Mouse (Mus musculus): Measurements from ENCODE around the gene E330021D16Rik. TPM values are rescaled to one million over a fixed set of nuclear protein-coding genes. Genes with fewer than 3 reads are reported as not detected.
A peak's percentile ranks its signal among the peaks of the same experiment; 100 is the strongest.

E330021D16Rik gene
- polyA plus RNA-seq, 2 experiments: 0.08 to 0.34 TPM

DNA sequence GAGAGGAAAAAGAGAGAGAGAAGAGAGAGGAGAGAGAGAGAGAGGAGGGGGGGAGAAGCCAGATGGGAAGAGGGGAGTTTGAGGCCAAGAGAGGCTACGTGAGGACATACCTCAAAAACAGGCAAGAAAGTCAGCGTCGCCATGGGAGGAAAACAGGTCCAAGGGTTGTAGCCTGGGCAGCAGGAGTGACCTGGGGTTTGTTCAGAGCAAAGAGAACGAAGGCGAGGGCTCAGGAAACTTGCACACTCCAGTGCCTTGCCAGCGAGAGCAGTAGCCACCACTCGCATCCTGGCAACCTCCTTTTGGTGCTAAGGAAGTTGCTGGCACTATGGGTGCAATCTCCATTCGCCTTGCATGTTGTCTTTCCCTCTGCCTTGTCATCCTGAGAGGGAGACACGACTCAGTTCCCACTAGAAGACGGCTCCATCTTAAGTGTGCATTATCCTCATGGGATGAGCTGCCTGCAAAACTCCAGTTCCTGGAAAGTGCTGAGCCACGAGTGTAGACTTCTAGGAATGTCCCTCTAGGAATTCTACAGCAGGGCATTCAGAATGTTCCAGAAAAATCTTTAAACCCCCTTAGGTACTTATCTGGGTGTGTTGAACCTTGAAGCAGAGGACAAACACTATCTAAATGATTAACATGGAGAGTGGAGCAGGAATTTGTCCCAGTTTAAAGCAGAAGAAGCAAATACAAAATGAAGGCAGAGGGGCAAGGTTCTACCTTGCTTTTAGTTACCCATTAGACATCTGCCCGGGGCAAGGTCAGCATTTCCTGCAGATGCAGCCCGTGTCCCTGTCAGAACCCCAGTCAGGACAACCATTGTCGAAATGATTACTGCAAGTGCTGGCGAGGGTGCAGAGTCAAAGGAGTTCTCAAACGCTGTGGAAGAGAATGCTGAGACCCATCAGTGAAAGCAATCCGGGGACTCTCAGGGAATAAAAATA, 3.8 kb upstream of the E330021D16Rik start:
- no peak for DNase-seq (ENCODE audit: low read depth in 3 of 3, low spot score in 3 of 3)
- no peak overlapping the region for H3K4me3 ChIP-seq (ENCODE audit: insufficient read depth in 1 of 2, low read depth in 2 of 2, low read length in 2 of 2)
- H3K4me2 ChIP-seq (ENCODE audit: low read depth): no peak overlapping the region
- H3K27me3 ChIP-seq (ENCODE audit: control insufficient read depth, insufficient read depth, low read length): no peaks in the 10 kb centered on the region
- WGBS (ENCODE audit: insufficient replicate concordance): 53% methylated on average over 17 of the region's 17 CpGs
- peak; percentile 26; the same call in 1 of the 2 replicates for ATAC-seq (ENCODE audit: insufficient read depth)
- H3K9me3 ChIP-seq (ENCODE audit: control insufficient read depth, low read length): no peaks in the 10 kb centered on the region
- TF ChIP-seq EP300 (IDR thresholded peaks at IDR 0.05; ENCODE audit: low read depth): no peak
- TF ChIP-seq CTCF (IDR thresholded peaks at IDR 0.05; ENCODE audit: low read depth): no peak
- H3K4me1 ChIP-seq (replicated peaks; ENCODE audit: control insufficient read depth in 2 of 2, insufficient read depth in 2 of 2, low read length in 1 of 2): peaks cover 0 to 7% of the 10 kb centered on the region in 2 experiments; a peak in 2 of 4 replicates
- no peak overlapping the region for H3K27ac ChIP-seq
- no peak overlapping the region for H3K9ac ChIP-seq (replicated peaks)
- H3K36me3 ChIP-seq (replicated peaks; ENCODE audit: control insufficient read depth, insufficient read depth, low read depth): no peaks in the 10 kb centered on the region

DNA sequence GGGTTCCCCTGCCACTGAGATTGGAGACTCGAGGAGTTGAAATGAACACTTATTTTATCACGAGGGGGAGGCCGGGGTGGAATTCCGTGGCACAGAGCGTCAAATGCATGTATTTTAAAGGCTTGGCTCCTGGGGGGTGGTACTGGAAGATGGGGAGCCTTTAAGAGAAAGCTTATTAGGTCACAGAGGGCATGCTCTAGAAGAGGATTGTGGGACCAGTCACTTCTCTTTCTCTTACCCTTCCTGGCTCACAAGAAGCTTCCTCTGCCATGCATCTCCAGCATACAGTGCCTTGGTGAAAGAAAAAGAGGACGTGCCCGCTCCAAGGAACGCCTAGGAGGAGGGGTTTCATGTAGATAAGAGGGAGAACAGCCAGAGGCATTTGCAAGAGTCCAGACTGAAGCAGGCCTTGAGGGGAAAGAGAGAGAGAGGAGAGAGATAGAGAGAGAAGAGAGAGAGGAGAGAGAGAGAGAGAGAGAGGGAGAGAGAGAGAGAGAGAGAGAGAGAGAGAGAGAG, 3.0 kb upstream of the E330021D16Rik start:
- DNase-seq (ENCODE audit: low read depth in 3 of 3, low spot score in 3 of 3) (no peak), ATAC-seq (ENCODE audit: insufficient read depth) (no peak)
- no peaks in the 10 kb centered on the region for H3K9me3 ChIP-seq (ENCODE audit: control insufficient read depth, low read length)
- no peak for TF ChIP-seq EP300 (IDR thresholded peaks at IDR 0.05; ENCODE audit: low read depth)
- no peak for TF ChIP-seq CTCF (IDR thresholded peaks at IDR 0.05; ENCODE audit: low read depth)
- H3K27me3 ChIP-seq (ENCODE audit: control insufficient read depth, insufficient read depth, low read length): no peaks in the 10 kb centered on the region
- H3K4me1 ChIP-seq (replicated peaks; ENCODE audit: control insufficient read depth in 2 of 2, insufficient read depth in 2 of 2, low read length in 1 of 2): peaks cover 0 to 7% of the 10 kb centered on the region in 2 experiments; a peak in 2 of 4 replicates
- H3K4me3 ChIP-seq (ENCODE audit: insufficient read depth in 1 of 2, low read depth in 2 of 2, low read length in 2 of 2): no peak overlapping the region
- 32% methylated on average over 8 of the region's 8 CpGs for WGBS (ENCODE audit: insufficient replicate concordance)
- no peak overlapping the region for H3K27ac ChIP-seq
- H3K4me2 ChIP-seq (ENCODE audit: low read depth): no peak overlapping the region
- H3K9ac ChIP-seq (replicated peaks): no peak overlapping the region
- no peaks in the 10 kb centered on the region for H3K36me3 ChIP-seq (replicated peaks; ENCODE audit: control insufficient read depth, insufficient read depth, low read depth)

DNA sequence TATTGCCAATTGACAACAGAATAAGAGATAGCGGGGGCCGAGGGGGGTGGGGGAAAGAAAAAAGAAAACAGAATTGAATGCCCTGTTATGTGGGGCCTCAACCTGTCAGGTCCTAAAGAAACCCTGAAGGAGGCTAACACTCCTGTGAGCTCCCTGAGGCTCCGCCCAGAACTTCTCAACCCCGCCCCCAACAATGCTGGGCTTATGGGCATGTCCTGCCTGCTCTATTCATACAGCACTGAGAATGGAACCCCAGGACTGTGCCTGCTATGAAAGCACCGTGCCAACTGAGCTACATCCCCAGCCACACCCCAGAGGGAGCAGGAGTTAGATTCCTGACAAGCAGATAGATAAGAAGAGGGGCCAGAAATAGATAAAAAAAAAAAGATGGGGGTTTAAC, 2.5 kb upstream of the E330021D16Rik start:
- WGBS (ENCODE audit: insufficient replicate concordance): 46% methylated on average over 5 of the region's 5 CpGs
- DNase-seq (ENCODE audit: low read depth in 3 of 3, low spot score in 3 of 3) (no peak), ATAC-seq (ENCODE audit: insufficient read depth) (no peak)
- TF ChIP-seq CTCF (IDR thresholded peaks at IDR 0.05; ENCODE audit: low read depth) (no peak), EP300 (IDR thresholded peaks at IDR 0.05; ENCODE audit: low read depth) (no peak)
- H3K27ac ChIP-seq: no peak overlapping the region
- H3K9ac ChIP-seq (replicated peaks): no peak overlapping the region
- H3K4me2 ChIP-seq (ENCODE audit: low read depth): no peak overlapping the region
- H3K4me3 ChIP-seq (ENCODE audit: insufficient read depth in 1 of 2, low read depth in 2 of 2, low read length in 2 of 2): no peak overlapping the region
- no peaks in the 10 kb centered on the region for H3K9me3 ChIP-seq (ENCODE audit: control insufficient read depth, low read length)
- H3K27me3 ChIP-seq (ENCODE audit: control insufficient read depth, insufficient read depth, low read length): no peaks in the 10 kb centered on the region
- peaks cover 0 to 7% of the 10 kb centered on the region in 2 experiments; a peak in 2 of 4 replicates for H3K4me1 ChIP-seq (replicated peaks; ENCODE audit: control insufficient read depth in 2 of 2, insufficient read depth in 2 of 2, low read length in 1 of 2)
- no peaks in the 10 kb centered on the region for H3K36me3 ChIP-seq (replicated peaks; ENCODE audit: control insufficient read depth, insufficient read depth, low read depth)

DNA sequence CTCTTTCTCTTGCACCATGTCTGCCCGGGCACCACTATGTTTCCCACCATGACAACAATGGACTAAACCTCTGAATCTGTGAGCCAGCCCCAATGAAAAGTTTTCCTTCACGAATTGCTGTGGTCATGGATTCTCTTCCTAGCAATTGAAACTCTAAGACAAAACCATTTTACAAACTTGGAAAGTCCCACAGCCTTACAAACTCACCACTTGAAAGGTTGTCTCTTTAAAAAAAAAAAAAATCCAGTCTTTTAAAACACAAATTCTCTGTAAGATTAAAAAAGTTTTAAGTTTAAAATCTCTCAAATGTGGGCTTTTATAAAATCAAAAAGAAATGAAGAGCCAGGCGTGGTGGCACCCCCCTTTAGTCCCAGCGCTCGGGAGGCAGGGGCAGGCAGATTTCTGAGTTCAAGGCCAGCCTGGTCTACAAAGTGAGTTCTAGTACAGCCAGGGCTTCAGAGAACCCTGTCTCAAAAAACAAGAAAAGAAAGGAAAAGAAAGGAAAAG, 1.5 kb downstream of the E330021D16Rik start:
- no peak overlapping the region for H3K4me2 ChIP-seq (ENCODE audit: low read depth)
- DNase-seq (ENCODE audit: low read depth in 3 of 3, low spot score in 3 of 3) (no peak), ATAC-seq (ENCODE audit: insufficient read depth) (no peak)
- H3K36me3 ChIP-seq (replicated peaks; ENCODE audit: control insufficient read depth, insufficient read depth, low read depth): no peaks in the 10 kb centered on the region
- H3K4me3 ChIP-seq (ENCODE audit: insufficient read depth in 1 of 2, low read depth in 2 of 2, low read length in 2 of 2): no peak overlapping the region
- H3K9ac ChIP-seq (replicated peaks): no peak overlapping the region
- no peak overlapping the region for H3K27ac ChIP-seq
- no peaks in the 10 kb centered on the region for H3K27me3 ChIP-seq (ENCODE audit: control insufficient read depth, insufficient read depth, low read length)
- no peaks in the 10 kb centered on the region for H3K9me3 ChIP-seq (ENCODE audit: control insufficient read depth, low read length)
- peaks cover 0 to 4% of the 10 kb centered on the region in 2 experiments; a peak in 2 of 4 replicates for H3K4me1 ChIP-seq (replicated peaks; ENCODE audit: control insufficient read depth in 2 of 2, insufficient read depth in 2 of 2, low read length in 1 of 2)
- TF ChIP-seq CTCF (IDR thresholded peaks at IDR 0.05; ENCODE audit: low read depth) (no peak), EP300 (IDR thresholded peaks at IDR 0.05; ENCODE audit: low read depth) (no peak)
- WGBS (ENCODE audit: insufficient replicate concordance): 62% methylated on average over 5 of the region's 5 CpGs

DNA sequence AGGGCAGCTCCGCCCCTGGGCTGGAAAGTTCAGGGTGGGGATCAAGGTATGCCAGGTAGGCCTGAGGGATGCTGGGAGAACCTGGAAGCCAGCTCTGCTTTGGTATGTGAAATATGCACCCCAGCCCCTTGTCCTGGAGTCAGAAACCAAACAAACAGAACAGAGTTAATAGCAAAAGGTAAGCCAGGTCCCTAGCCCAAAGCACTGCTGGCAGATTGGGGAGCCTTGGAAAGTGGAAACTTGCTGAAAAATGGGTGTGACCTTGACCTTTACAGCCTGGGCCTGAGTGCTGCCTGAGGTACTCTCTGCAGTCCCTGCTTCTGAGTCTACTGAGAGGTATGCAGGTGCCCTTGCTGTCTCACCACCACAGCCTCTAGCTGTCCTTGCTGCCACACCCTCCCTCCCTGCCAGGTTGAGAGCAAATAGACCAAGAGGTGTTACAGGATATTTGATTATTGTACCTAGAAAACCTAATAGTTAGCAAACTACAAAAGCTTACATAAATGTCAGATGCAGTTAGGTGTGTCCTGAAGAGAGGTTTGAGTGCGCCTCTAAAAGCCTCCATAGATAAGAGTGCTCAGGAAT, 7.7 kb downstream of the E330021D16Rik start:
- Histone ChIP-seq H3K4me2 (ENCODE audit: low read depth) (no peak overlapping the region), H3K27me3 (ENCODE audit: control insufficient read depth, insufficient read depth, low read length) (no peaks in the 10 kb centered on the region), H3K27ac (no peak overlapping the region), H3K4me3 (ENCODE audit: insufficient read depth in 1 of 2, low read depth in 2 of 2, low read length in 2 of 2) (no peak overlapping the region), H3K36me3 (replicated peaks; ENCODE audit: control insufficient read depth, insufficient read depth, low read depth) (no peaks in the 10 kb centered on the region), H3K9me3 (ENCODE audit: control insufficient read depth, low read length) (no peaks in the 10 kb centered on the region), H3K4me1 (replicated peaks; ENCODE audit: control insufficient read depth in 2 of 2, insufficient read depth in 2 of 2, low read length in 1 of 2) (no peaks in the 10 kb centered on the region), H3K9ac (replicated peaks) (no peak overlapping the region)
- TF ChIP-seq EP300 (IDR thresholded peaks at IDR 0.05; ENCODE audit: low read depth): no peak
- TF ChIP-seq CTCF (IDR thresholded peaks at IDR 0.05; ENCODE audit: low read depth): no peak
- ATAC-seq (ENCODE audit: insufficient read depth) (no peak), DNase-seq (ENCODE audit: low read depth in 3 of 3, low spot score in 3 of 3) (no peak)
- WGBS (ENCODE audit: insufficient replicate concordance): 55% methylated on average over 2 of the region's 2 CpGs

Measured in liver, embryonic 14.5 days (tissue).